Mouse (Mus musculus) kidney, embryonic 16.5 days (tissue): ENCODE data around the gene Wrap73. TPM values are rescaled to one million over a fixed set of nuclear protein-coding genes. Genes with fewer than 3 reads are reported as not detected.

Experiments used
- ATAC-seq: fragments of 200-750 bp; cut with Nextera tagmentation; 2 replicates; pipeline ENCODE4 v1.8.0; 2017; ENCODE audit warnings: moderate TSS enrichment; ENCODE audit not compliant: low FRiP score, low TSS enrichment
- H3K27ac ChIP-seq: fragments of 300-500 bp; sonication (generic); 2 replicates; pipeline ENCODE4 v1.5.1; 2014; ENCODE audit warnings: low read length
- H3K27me3 ChIP-seq: fragments of 300-500 bp; sonication (generic); 2 replicates; pipeline ENCODE4 v1.6.1; 2014; ENCODE audit warnings: low read length, control low read depth, mixed read lengths; ENCODE audit not compliant: insufficient read depth
- H3K36me3 ChIP-seq: fragments of 300-500 bp; sonication (generic); 2 replicates; pipeline ENCODE4 v1.6.1; 2014; ENCODE audit warnings: low read length, control low read depth, mixed read lengths; ENCODE audit not compliant: insufficient read depth
- H3K4me1 ChIP-seq: fragments of 300-500 bp; sonication (generic); 2 replicates; pipeline ENCODE4 v1.6.1; 2014; ENCODE audit warnings: low read length, control low read depth, mixed read lengths; ENCODE audit not compliant: insufficient read depth
- H3K4me2 ChIP-seq: fragments of 300-500 bp; sonication (generic); replicated peaks from 2 replicates; pipeline ENCODE4 v1.6.1; 2014; ENCODE audit warnings: low read depth, low read length
- H3K4me3 ChIP-seq: fragments of 300-500 bp; sonication (generic); 2 replicates; pipeline ENCODE4 v1.5.1; 2014; ENCODE audit warnings: mild to moderate bottlenecking, low read length
- H3K9ac ChIP-seq: fragments of 300-500 bp; sonication (generic); replicated peaks from 2 replicates; pipeline ENCODE4 v1.6.1; 2014; ENCODE audit warnings: low read length
- H3K9me3 ChIP-seq: fragments of 300-500 bp; sonication (generic); 2 replicates; pipeline ENCODE4 v1.6.1; 2016; ENCODE audit warnings: low read length, control low read depth
- WGBS: fragments of 180-500 bp; shearing (Covaris S2); extraction: QIAGEN DNeasy Blood & Tissue Kit; methylation state at CpG from one replicate; pipeline ENCODE4 v1.1.7; 2014; 5-methylcytosine and 5-hydroxymethylcytosine counted together
- polyA plus RNA-seq: library from polyadenylated mRNA; unstranded; fragments of >200 nt; fragmentation: Nextera tagmentation; extraction: Ambion mirVana; gene quantifications from 2 replicates; pipeline ENCODE4 v1.2.1, GENCODE M21; 2015

Gene Wrap73
- polyA plus RNA-seq, 1 experiment from 2014 or later, result 46.0 TPM

DNA sequence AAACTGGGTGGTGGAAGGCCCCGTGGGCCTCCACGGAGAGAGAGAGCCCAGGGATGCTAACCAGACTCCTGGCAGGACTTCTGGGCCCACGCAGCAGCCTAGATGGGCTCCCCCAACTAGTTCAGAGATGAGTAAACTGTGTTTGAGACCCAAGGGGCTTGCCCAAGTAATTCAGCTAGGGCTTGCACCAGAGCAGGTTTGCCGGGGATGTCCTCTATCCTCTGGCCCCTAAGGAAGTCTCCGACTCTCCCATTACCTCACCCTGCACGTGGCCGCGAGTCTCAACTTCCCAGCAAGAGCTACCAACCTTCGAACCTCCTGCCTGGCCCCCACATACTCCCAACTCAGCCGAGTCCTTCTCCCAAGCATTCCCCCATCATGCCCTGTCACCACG lies 32.3 kb upstream of the Wrap73 start:
- H3K4me3 ChIP-seq, result no peak overlapping the region
- no peaks in the 10 kb centered on the region for H3K36me3 ChIP-seq
- no peaks in the 10 kb centered on the region for H3K9me3 ChIP-seq
- H3K4me2 ChIP-seq, result no peak overlapping the region
- H3K27ac ChIP-seq, result no peak overlapping the region
- H3K4me1 ChIP-seq, result no peaks in the 10 kb centered on the region
- WGBS, result 82% methylated on average over 11 of the region's 11 CpGs
- H3K27me3 ChIP-seq, result no peaks in the 10 kb centered on the region
- ATAC-seq, result no peak
- H3K9ac ChIP-seq, result no peak overlapping the region

DNA sequence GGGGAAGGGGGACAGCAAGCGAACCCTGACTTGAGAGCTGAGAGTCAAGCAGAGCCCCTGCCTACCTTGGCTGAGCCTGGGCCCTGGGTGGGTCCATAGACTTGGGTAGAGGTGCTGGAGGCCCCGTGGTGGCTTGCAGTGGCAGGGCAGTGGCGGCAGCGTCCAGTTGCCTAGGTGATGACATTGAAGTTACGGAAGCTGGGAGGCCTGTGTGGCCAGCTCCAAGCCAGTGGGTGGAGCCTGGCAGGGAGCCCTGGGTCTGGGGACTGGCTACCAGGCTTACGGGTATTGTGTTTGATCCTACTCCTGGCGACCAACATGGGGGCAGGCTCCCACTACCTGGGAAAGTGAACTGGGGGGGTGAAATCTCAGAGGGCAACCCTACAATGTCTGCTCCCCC lies 25.8 kb upstream of the Wrap73 start:
- WGBS, result 42% methylated on average over 7 of the region's 7 CpGs
- no peak for ATAC-seq

DNA sequence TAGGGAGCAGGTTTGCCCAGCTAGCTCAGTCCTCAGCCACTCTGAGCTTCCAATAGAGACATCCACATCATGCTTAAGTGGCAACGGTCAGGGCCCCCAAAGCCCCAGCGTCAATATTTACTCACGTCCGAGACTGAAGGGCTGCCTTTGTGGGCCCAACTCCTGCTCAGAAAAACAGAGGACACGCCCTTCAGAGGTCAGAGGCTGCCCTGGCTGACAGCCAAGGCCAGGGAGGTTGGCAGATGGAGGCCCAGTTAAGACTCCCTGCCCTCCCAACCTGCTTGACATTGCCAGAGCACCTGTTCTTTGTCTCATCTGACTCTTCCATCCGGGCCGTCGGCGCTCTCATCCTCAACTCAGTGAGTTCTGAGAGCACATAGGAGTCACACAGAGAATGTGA lies 23.4 kb upstream of the Wrap73 start:
- WGBS, result 62% methylated on average over 9 of the region's 9 CpGs
- Histone ChIP-seq H3K9me3 (no peaks in the 10 kb centered on the region), H3K4me1 (no peaks in the 10 kb centered on the region), H3K36me3 (no peaks in the 10 kb centered on the region), H3K4me3 (no peak overlapping the region), H3K27ac (no peak overlapping the region), H3K27me3 (no peaks in the 10 kb centered on the region; the same call in 1 of the 2 replicates), H3K9ac (no peak overlapping the region), H3K4me2 (no peak overlapping the region)
- ATAC-seq, result no peak

More for the DNA sequence above, 25.8 kb upstream of the Wrap73 start:
- Histone ChIP-seq H3K27me3 (no peaks in the 10 kb centered on the region), H3K36me3 (no peaks in the 10 kb centered on the region), H3K9me3 (no peaks in the 10 kb centered on the region), H3K9ac (no peak overlapping the region), H3K4me3 (no peak overlapping the region), H3K4me1 (no peaks in the 10 kb centered on the region), H3K4me2 (no peak overlapping the region), H3K27ac (no peak overlapping the region)

- Histone ChIP-seq H3K4me3 (no peak overlapping the region), H3K9ac (no peak overlapping the region), H3K9me3 (no peaks in the 10 kb centered on the region), H3K4me2 (no peak overlapping the region), H3K27ac (no peak overlapping the region), H3K36me3 (no peaks in the 10 kb centered on the region), H3K4me1 (no peaks in the 10 kb centered on the region), H3K27me3 (no peaks in the 10 kb centered on the region; the same call in 1 of the 2 replicates)
- ATAC-seq, result no peak
- WGBS, result 82% methylated on average over 9 of the region's 9 CpGs
Measured at GRCm38 (mm10) chr4:154119208-154119607, 23.0 kb upstream of the Wrap73 start.

GRCm38 (mm10) chr4:154121800-154122199 lies 20.4 kb upstream of the Wrap73 start:
- Histone ChIP-seq H3K9me3 (no peaks in the 10 kb centered on the region), H3K27me3 (peaks cover 3% of the 10 kb centered on the region; the same call in 1 of the 2 replicates), H3K4me2 (no peak overlapping the region), H3K4me1 (no peaks in the 10 kb centered on the region), H3K4me3 (no peak overlapping the region), H3K36me3 (no peaks in the 10 kb centered on the region), H3K27ac (no peak overlapping the region), H3K9ac (no peak overlapping the region)
- WGBS, result 84% methylated on average over 11 of the region's 11 CpGs
- no peak for ATAC-seq

- Histone ChIP-seq H3K27me3 (peaks cover 3% of the 10 kb centered on the region; the same call in 1 of the 2 replicates), H3K4me1 (no peaks in the 10 kb centered on the region), H3K9me3 (no peaks in the 10 kb centered on the region), H3K36me3 (no peaks in the 10 kb centered on the region), H3K4me2 (no peak overlapping the region), H3K4me3 (no peak overlapping the region), H3K9ac (no peak overlapping the region), H3K27ac (no peak overlapping the region)
- WGBS, result 77% methylated on average over 7 of the region's 7 CpGs
- ATAC-seq, result no peak
Measured at GRCm38 (mm10) chr4:154122374-154122773, 19.8 kb upstream of the Wrap73 start.

GRCm38 (mm10) chr4:154123553-154123952 lies 18.6 kb upstream of the Wrap73 start:
- 80% methylated on average over 6 of the region's 6 CpGs for WGBS
- Histone ChIP-seq H3K27me3 (peaks cover 8% of the 10 kb centered on the region; the same call in 1 of the 2 replicates), H3K9ac (no peak overlapping the region), H3K9me3 (no peaks in the 10 kb centered on the region), H3K4me3 (no peak overlapping the region), H3K4me2 (no peak overlapping the region), H3K4me1 (no peaks in the 10 kb centered on the region), H3K27ac (no peak overlapping the region), H3K36me3 (no peaks in the 10 kb centered on the region)
- no peak for ATAC-seq

DNA sequence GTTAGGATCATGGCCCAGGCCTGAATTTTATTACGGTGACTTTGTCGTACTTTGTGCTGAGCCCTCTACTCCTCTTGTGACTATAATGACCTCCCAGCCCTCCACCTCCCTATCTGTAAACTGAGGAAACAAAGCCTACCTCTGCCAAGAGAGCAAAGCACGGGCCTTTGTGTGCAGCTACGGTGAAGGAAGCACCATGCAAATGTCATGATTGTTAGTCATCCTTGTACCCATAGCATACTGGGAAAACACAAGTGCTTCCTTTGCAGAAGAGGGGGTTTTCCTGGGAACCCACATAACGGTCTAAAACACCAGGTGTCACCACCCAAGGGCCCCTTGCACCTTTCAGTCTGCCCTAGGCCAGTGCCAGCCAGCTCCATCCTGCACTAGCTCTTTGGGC lies 17.0 kb upstream of the Wrap73 start:
- Histone ChIP-seq H3K4me3 (no peak overlapping the region), H3K27me3 (peaks cover 11% of the 10 kb centered on the region; the same call in 1 of the 2 replicates), H3K9me3 (no peaks in the 10 kb centered on the region), H3K4me2 (no peak overlapping the region), H3K36me3 (no peaks in the 10 kb centered on the region), H3K9ac (no peak overlapping the region), H3K27ac (no peak overlapping the region), H3K4me1 (no peaks in the 10 kb centered on the region)
- ATAC-seq, result no peak
- 62% methylated on average over 5 of the region's 5 CpGs for WGBS

DNA sequence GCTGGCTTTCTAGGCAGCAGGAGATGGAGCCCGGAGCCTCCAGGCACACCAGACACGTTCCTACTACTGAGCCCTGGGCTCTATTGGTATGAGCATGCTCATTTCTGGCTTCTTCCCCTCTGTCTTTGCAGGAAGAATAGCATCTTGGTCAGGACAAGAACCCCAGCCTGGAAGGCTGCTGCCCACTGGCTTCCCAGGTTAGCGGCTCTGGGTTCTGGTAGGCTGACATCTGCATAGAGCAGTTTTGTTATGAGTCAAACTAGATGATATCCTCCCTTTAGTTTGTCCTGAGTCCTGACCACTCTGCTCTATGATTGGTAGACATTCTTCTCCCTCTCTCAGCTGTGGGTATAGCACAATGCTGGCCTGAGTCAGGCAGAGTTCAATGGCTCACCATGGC lies 14.9 kb upstream of the Wrap73 start:
- no peak overlapping the region for H3K9ac ChIP-seq
- peaks cover 13% of the 10 kb centered on the region; the same call in 1 of the 2 replicates for H3K27me3 ChIP-seq
- WGBS, result 67% methylated on average over 3 of the region's 3 CpGs
- H3K9me3 ChIP-seq, result no peaks in the 10 kb centered on the region
- no peaks in the 10 kb centered on the region for H3K36me3 ChIP-seq
- no peak overlapping the region for H3K4me3 ChIP-seq
- no peaks in the 10 kb centered on the region for H3K4me1 ChIP-seq
- no peak for ATAC-seq
- no peak overlapping the region for H3K27ac ChIP-seq
- H3K4me2 ChIP-seq, result no peak overlapping the region

DNA sequence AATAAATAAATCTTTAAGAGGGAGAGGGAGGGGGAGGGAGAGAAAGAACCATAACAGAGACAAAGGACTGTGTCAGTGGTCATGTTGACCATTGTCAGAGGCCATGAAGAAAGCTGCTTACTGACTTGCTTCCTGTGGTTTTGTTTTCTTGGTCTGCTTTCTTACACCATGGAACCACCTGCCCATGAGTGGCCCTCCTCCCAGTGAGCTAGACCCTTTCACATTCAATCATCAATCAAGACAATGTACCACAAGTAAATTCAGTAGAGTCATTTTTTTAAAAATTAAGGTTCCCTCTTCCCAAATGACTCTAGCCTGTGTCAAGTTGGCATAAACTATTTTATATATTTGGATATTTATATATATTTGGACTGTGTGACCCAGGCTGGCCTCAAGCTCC lies 12.2 kb upstream of the Wrap73 start:
- ATAC-seq, result no peak
- Histone ChIP-seq H3K4me3 (no peak overlapping the region), H3K27ac (no peak overlapping the region), H3K9ac (no peak overlapping the region), H3K36me3 (no peaks in the 10 kb centered on the region), H3K4me2 (no peak overlapping the region), H3K27me3 (peaks cover 13% of the 10 kb centered on the region; the same call in 1 of the 2 replicates), H3K4me1 (no peaks in the 10 kb centered on the region), H3K9me3 (no peaks in the 10 kb centered on the region)
